Mouse (Mus musculus) olfactory bulb, adult 2 months (tissue): ENCODE data around the gene Vldlr.

Experiments used
- CTCF ChIP-seq: fragments of 200-500 bp; IDR thresholded peaks from 2 replicates; pipeline ENCODE4 v1.5.1; 2012; ENCODE audit warnings: low read depth, mild to moderate bottlenecking, low read length, moderate library complexity; ENCODE audit not compliant: insufficient read depth
- POLR2A ChIP-seq: fragments of 200-500 bp; IDR thresholded peaks from 2 replicates; pipeline ENCODE4 v1.6.1; 2012; ENCODE audit warnings: mild to moderate bottlenecking, low read depth, low read length, moderate library complexity; ENCODE audit not compliant: insufficient read depth

GRCm38 (mm10) chr19:27180351-27181122, 35.7 kb upstream of the Vldlr start:
- TF ChIP-seq CTCF (no peak), POLR2A (no peak)
